Mouse (Mus musculus) midbrain, embryonic 13.5 days (tissue): ENCODE measurements around the gene Myo18b. TPM values are rescaled to one million over a fixed set of nuclear protein-coding genes. Genes with fewer than 3 reads are reported as not detected.

ENCODE experiments used
- ATAC-seq: fragments of 200-750 bp; cut with Nextera tagmentation; 2 replicates; pipeline ENCODE4 v1.8.0; 2017; ENCODE audit warnings: mild to moderate bottlenecking, moderate TSS enrichment, moderate library complexity
- H3K27ac ChIP-seq: fragments of 300-500 bp; sonication (generic); 2 replicates; pipeline ENCODE4 v1.5.1; 2015; ENCODE audit warnings: inconsistent platforms, mild to moderate bottlenecking, moderate library complexity
- H3K27me3 ChIP-seq: fragments of 300-500 bp; sonication (generic); 2 replicates; pipeline ENCODE4 v1.6.1; 2015; ENCODE audit warnings: mild to moderate bottlenecking, inconsistent platforms
- H3K36me3 ChIP-seq: fragments of 300-500 bp; sonication (generic); 2 replicates; pipeline ENCODE4 v1.6.1; 2015; ENCODE audit warnings: mild to moderate bottlenecking, inconsistent platforms
- H3K4me1 ChIP-seq: fragments of 300-500 bp; sonication (generic); replicated peaks from 2 replicates; pipeline ENCODE4 v1.6.1; 2015; ENCODE audit warnings: inconsistent platforms
- H3K4me2 ChIP-seq: fragments of 300-500 bp; sonication (generic); replicated peaks from 2 replicates; pipeline ENCODE4 v1.6.1; 2015; ENCODE audit warnings: moderate library complexity, mild to moderate bottlenecking, inconsistent platforms
- H3K4me3 ChIP-seq: fragments of 300-500 bp; sonication (generic); replicated peaks from 2 replicates; pipeline ENCODE4 v1.5.1; 2015; ENCODE audit warnings: mild to moderate bottlenecking, inconsistent platforms
- H3K9ac ChIP-seq: fragments of 300-500 bp; sonication (generic); replicated peaks from 2 replicates; pipeline ENCODE4 v1.6.1; 2015; ENCODE audit warnings: mild to moderate bottlenecking, inconsistent platforms
- H3K9me3 ChIP-seq: fragments of 300-500 bp; sonication (generic); 2 replicates; pipeline ENCODE4 v1.6.1; 2016; ENCODE audit warnings: mild to moderate bottlenecking, inconsistent platforms
- WGBS: fragments of 180-500 bp; shearing (Covaris S2); methylation state at CpG from one replicate; pipeline ENCODE4 v1.1.7; 2015; 5-methylcytosine and 5-hydroxymethylcytosine counted together
- polyA plus RNA-seq: library from polyadenylated mRNA; unstranded; fragments of >200 nt; fragmentation: Nextera tagmentation; extraction: Ambion mirVana; gene quantifications from 2 replicates; pipeline ENCODE4 v1.2.1, GENCODE M21; 2015

Myo18b gene
- polyA plus RNA-seq, 1 experiment from 2014 or later, result 2.3 TPM

DNA sequence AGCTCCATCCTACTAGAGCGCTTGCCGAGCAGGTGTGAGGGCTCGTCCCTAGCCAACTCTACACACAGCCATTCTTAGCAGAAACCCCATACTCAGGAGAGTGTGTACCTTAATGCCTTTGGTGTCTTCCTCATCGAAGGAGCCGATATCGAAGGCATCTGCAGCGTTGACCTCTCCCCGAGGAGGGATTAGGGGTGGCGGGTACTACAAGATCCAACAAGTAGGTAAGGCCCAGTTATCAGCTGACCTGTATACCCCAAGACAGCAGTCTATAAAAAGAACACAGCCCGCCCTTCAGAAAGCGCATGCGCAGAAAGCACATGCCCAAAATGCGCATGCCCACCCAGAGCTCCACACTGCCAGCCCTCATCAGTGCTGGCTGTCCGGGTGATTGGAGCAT, 27.7 kb upstream of the Myo18b start:
- Histone ChIP-seq H3K4me2 (no peak overlapping the region), H3K36me3 (0 out of 2 replicates have a peak, but pooled peaks cover 5% of the 10 kb centered on the region), H3K4me1 (peaks cover 13% of the 10 kb centered on the region), H3K9ac (no peak overlapping the region), H3K9me3 (no peaks in the 10 kb centered on the region), H3K4me3 (no peak overlapping the region), H3K27me3 (no peaks in the 10 kb centered on the region), H3K27ac (no peak overlapping the region)
- 96% methylated on average over 14 of the region's 14 CpGs for WGBS
- ATAC-seq, result no peak

GRCm38 (mm10) chr5:112921914-112922313, 25.8 kb upstream of the Myo18b start:
- Histone ChIP-seq H3K27me3 (no peaks in the 10 kb centered on the region), H3K4me3 (no peak overlapping the region), H3K27ac (no peak overlapping the region), H3K9me3 (no peaks in the 10 kb centered on the region), H3K4me2 (no peak overlapping the region), H3K9ac (no peak overlapping the region), H3K4me1 (no peaks in the 10 kb centered on the region), H3K36me3 (0 out of 2 replicates have a peak, but pooled peaks cover 5% of the 10 kb centered on the region)
- ATAC-seq, result no peak

- Histone ChIP-seq H3K36me3 (peaks cover 12% of the 10 kb centered on the region), H3K27me3 (no peaks in the 10 kb centered on the region), H3K9ac (no peak overlapping the region), H3K4me3 (no peak overlapping the region), H3K4me1 (peaks cover 7% of the 10 kb centered on the region; the same call in 1 of the 2 replicates), H3K27ac (peak overlapping the region; percentile 35; the same call in 1 of the 2 replicates), H3K9me3 (no peaks in the 10 kb centered on the region), H3K4me2 (no peak overlapping the region)
- no peak for ATAC-seq
- 52% methylated on average over 5 of the region's 5 CpGs for WGBS
Measured at GRCm38 (mm10) chr5:112910381-112910780, 14.2 kb upstream of the Myo18b start.

DNA sequence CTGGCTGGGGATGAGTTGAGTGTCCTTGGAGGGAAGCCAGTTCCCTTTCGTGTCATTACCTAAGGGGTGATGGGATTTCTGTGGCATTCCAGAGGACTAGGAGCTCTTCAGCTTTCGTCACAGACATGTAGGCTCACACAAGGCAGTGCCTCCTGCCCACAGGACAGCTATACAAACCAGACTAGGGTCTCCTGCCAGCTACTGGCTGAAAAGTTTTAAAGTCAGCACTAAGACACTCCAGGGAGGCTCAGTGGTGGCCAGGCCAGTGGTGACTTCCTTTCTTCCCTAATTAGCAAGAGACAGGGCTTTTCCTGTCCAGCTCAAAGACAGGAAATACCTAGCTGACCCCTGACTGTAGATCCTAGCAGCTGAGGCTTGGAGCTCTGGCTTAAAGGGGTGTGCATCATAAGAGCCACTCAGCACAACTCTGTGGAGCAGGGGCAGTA, 12.0 kb upstream of the Myo18b start:
- Histone ChIP-seq H3K9ac (no peak overlapping the region), H3K4me1 (peaks cover 7% of the 10 kb centered on the region; the same call in 1 of the 2 replicates), H3K9me3 (no peaks in the 10 kb centered on the region), H3K4me2 (no peak overlapping the region), H3K27ac (no peak overlapping the region), H3K4me3 (no peak overlapping the region), H3K36me3 (no peaks in the 10 kb centered on the region), H3K27me3 (no peaks in the 10 kb centered on the region)
- WGBS, result 44% methylated on average over 2 of the region's 2 CpGs
- no peak for ATAC-seq

- no peaks in the 10 kb centered on the region for H3K9me3 ChIP-seq
- ATAC-seq, result no peak
- H3K27ac ChIP-seq, result no peak overlapping the region
- H3K9ac ChIP-seq, result no peak overlapping the region
- no peaks in the 10 kb centered on the region for H3K36me3 ChIP-seq
- 89% methylated on average over 6 of the region's 6 CpGs for WGBS
- H3K4me1 ChIP-seq, result peaks cover 7% of the 10 kb centered on the region; the same call in 1 of the 2 replicates
- no peaks in the 10 kb centered on the region for H3K27me3 ChIP-seq
- no peak overlapping the region for H3K4me3 ChIP-seq
- no peak overlapping the region for H3K4me2 ChIP-seq
Measured at GRCm38 (mm10) chr5:112907504-112907903, 11.3 kb upstream of the Myo18b start.

- no peaks in the 10 kb centered on the region for H3K9me3 ChIP-seq
- 81% methylated on average over 5 of the region's 5 CpGs for WGBS
- H3K4me3 ChIP-seq, result no peak overlapping the region
- H3K9ac ChIP-seq, result no peak overlapping the region
- H3K27me3 ChIP-seq, result no peaks in the 10 kb centered on the region
- ATAC-seq, result no peak
- H3K36me3 ChIP-seq, result no peaks in the 10 kb centered on the region
- H3K4me1 ChIP-seq, result 0 out of 2 replicates have a peak, but pooled peaks cover 3% of the 10 kb centered on the region
- H3K4me2 ChIP-seq, result no peak overlapping the region
- no peak overlapping the region for H3K27ac ChIP-seq
Measured at GRCm38 (mm10) chr5:112893462-112894060, 2.6 kb downstream of the Myo18b start.

- no peak overlapping the region for H3K4me3 ChIP-seq
- ATAC-seq, result no peak
- H3K4me1 ChIP-seq, result 0 out of 2 replicates have a peak, but pooled peaks cover 3% of the 10 kb centered on the region
- H3K27ac ChIP-seq, result no peak overlapping the region
- no peaks in the 10 kb centered on the region for H3K36me3 ChIP-seq
- no peak overlapping the region for H3K9ac ChIP-seq
- no peaks in the 10 kb centered on the region for H3K27me3 ChIP-seq
- H3K4me2 ChIP-seq, result no peak overlapping the region
- no peaks in the 10 kb centered on the region for H3K9me3 ChIP-seq
Measured at GRCm38 (mm10) chr5:112892411-112892810, 3.8 kb downstream of the Myo18b start.

DNA sequence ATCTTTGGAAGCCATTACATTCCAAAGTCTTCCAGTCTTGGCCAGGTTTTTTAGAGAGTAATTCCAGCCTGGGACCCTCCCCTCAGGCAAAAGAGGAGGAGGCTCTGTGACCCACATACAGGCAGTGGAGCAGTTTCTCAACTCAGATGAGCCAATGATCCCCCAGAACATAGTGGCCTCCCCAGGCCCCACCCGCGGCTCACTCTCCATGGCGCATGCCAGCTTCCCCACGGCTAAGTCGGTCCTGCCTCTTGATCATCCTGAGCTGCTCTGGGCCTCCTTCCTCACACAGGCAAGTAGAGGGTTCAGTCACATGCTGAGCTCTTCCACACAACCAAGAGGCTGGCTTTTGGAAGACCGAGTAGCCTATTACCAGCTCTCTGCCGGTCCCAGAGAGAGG, 7.5 kb downstream of the Myo18b start:
- peaks cover 6% of the 10 kb centered on the region for H3K4me1 ChIP-seq
- H3K9ac ChIP-seq, result no peak overlapping the region
- H3K36me3 ChIP-seq, result no peaks in the 10 kb centered on the region
- H3K4me2 ChIP-seq, result no peak overlapping the region
- WGBS, result 63% methylated on average over 7 of the region's 7 CpGs
- H3K9me3 ChIP-seq, result no peaks in the 10 kb centered on the region
- ATAC-seq, result no peak
- no peaks in the 10 kb centered on the region for H3K27me3 ChIP-seq
- H3K4me3 ChIP-seq, result no peak overlapping the region
- no peak overlapping the region for H3K27ac ChIP-seq

GRCm38 (mm10) chr5:112886687-112887491, 9.3 kb downstream of the Myo18b start:
- Histone ChIP-seq H3K4me2 (no peak overlapping the region), H3K27ac (no peak overlapping the region), H3K9me3 (no peaks in the 10 kb centered on the region), H3K4me3 (no peak overlapping the region), H3K9ac (no peak overlapping the region), H3K27me3 (no peaks in the 10 kb centered on the region), H3K36me3 (no peaks in the 10 kb centered on the region), H3K4me1 (peaks cover 6% of the 10 kb centered on the region)
- WGBS, result 57% methylated on average over 17 of the region's 17 CpGs
- no peak for ATAC-seq

DNA sequence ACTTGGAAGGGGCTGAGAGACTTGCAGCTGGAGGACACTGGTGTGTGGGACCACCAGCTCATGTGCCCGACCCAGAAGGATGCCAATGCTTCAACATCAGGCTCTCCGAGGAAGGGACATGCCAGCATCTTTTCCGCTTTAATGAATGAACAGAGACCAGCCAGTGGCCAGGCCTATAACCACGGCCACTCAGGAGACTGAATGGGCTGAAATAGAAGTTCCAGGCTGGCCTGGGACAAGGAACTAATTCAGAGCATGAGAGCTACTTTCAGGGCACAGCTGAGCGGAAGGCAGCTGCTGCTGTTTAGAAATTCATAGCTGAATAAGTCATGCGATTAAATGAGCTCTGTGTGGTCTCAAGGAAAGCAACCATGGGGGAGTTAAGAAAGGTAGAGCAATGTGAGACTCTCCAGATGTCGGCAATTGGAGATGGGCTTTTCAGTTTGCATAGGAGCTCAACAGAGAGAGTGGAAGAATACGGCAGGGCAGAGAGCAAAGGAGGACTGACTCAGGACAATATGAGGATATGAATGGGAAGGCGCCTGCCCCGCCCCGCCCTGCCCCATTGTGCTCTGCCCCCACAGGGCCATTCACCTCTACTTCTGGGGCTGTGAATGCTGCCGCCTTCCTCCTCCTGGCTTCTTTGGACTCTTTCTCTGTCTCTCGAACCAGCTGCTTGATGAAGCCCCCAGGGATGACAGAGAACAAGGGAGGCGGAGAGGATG, 18.6 kb downstream of the Myo18b start:
- Histone ChIP-seq H3K27me3 (no peaks in the 10 kb centered on the region; the same call in 1 of the 2 replicates), H3K9me3 (no peaks in the 10 kb centered on the region), H3K9ac (no peak overlapping the region), H3K4me1 (no peaks in the 10 kb centered on the region), H3K4me3 (no peak overlapping the region), H3K4me2 (no peak overlapping the region), H3K27ac (no peak overlapping the region), H3K36me3 (no peaks in the 10 kb centered on the region)
- ATAC-seq, result 0 out of 2 replicates have a peak, but pooled peaks have one; percentile 55
- 39% methylated on average over 14 of the region's 14 CpGs for WGBS

DNA sequence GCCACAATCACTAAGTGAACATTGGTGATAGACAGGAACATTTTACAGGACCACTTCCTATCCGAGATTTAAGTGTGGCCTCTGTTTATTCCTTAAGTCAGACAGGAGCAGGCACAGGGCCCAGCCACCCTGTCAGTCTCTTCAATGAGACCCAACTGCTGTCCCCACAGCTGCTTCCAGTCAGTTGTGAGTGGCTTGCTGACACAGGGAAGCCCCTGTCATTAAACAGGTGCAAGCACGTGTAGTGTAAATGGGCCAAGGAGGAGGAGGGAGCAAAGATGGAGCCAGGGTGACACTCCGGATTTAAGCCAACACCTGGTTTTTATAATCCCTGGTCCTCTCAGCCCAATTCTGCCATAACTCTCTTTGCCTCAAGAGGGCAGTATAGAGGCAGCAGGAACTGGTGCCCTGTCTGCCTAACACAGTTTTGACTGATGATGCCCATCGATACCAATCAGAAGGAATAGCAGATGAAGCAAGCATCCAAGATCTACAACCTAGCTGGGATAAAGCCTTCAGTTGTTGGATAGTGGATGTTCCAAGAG, 19.2 kb downstream of the Myo18b start:
- Histone ChIP-seq H3K4me1 (no peaks in the 10 kb centered on the region), H3K27me3 (peaks cover 3% of the 10 kb centered on the region), H3K36me3 (no peaks in the 10 kb centered on the region), H3K27ac (no peak overlapping the region), H3K9me3 (no peaks in the 10 kb centered on the region), H3K4me3 (no peak overlapping the region), H3K4me2 (no peak overlapping the region), H3K9ac (no peak overlapping the region)
- no peak for ATAC-seq
- WGBS, result 33% methylated on average over 4 of the region's 4 CpGs

DNA sequence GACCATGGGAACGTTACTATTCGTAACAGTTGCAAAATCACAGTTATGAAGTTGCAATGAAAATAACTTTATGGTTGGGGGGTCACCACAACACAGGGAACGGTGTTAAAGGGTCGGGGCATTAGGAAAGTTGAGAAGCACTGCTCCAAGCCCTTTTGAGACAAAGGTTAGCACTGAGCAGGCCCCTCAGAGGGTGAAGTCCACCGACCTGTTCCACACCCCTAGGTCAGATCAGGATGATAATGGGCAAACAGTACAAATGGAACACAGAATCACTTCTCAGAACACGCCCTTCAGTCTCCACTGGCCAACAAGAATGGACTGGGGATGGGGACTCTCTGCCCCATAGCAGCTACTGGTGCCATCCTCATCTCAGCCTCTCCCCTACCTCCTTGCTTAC, 23.2 kb downstream of the Myo18b start:
- Histone ChIP-seq H3K36me3 (no peaks in the 10 kb centered on the region), H3K9me3 (no peaks in the 10 kb centered on the region), H3K4me3 (no peak overlapping the region), H3K27me3 (peaks cover 16% of the 10 kb centered on the region), H3K4me1 (no peaks in the 10 kb centered on the region), H3K9ac (no peak overlapping the region), H3K27ac (no peak overlapping the region), H3K4me2 (no peak overlapping the region)
- no peak for ATAC-seq
- WGBS, result 78% methylated on average over 6 of the region's 6 CpGs
